Mouse (Mus musculus): ENCODE measurements around the gene Arfgap3.

GRCm38 (mm10) chr15:83296050-83296449 lies 54.0 kb downstream of the Arfgap3 start:
- TF ChIP-seq CTCF (IDR thresholded peaks at IDR 0.05; ENCODE audit: control insufficient read depth, insufficient read depth, insufficient replicate concordance, low read depth, low read length): no peak
- TF ChIP-seq POLR2A (IDR thresholded peaks at IDR 0.05; ENCODE audit: control insufficient read depth, low read depth, low read length): no peak
